Mouse (Mus musculus) left cerebral cortex, postnatal 36 days (tissue): ENCODE results near the gene Psen2. TPM values are rescaled to one million over a fixed set of nuclear protein-coding genes. Genes with fewer than 3 reads are reported as not detected.

Source experiments
- DNase-seq, 2 experiments: peaks; one replicate each; pipeline ENCODE4 v3.0.0; 2021 to 2022; ENCODE audit warnings: low spot score in 2 of 2, mixed read lengths in 1 of 2
- intact Hi-C: fragments of 180-260 bp; cut with DNase I; formaldehyde crosslinking; loops from one replicate; pipeline ENCODE4 v1.15.1; 2025
- total RNA-seq, 2 experiments: library from RNA; stranded (reverse); gene quantifications; 2 replicates each; pipeline ENCODE4 v1.2.3; 2021

Gene Psen2
- total RNA-seq, 2 experiments from 2014 or later: 19.3 to 20.0 TPM

DNA sequence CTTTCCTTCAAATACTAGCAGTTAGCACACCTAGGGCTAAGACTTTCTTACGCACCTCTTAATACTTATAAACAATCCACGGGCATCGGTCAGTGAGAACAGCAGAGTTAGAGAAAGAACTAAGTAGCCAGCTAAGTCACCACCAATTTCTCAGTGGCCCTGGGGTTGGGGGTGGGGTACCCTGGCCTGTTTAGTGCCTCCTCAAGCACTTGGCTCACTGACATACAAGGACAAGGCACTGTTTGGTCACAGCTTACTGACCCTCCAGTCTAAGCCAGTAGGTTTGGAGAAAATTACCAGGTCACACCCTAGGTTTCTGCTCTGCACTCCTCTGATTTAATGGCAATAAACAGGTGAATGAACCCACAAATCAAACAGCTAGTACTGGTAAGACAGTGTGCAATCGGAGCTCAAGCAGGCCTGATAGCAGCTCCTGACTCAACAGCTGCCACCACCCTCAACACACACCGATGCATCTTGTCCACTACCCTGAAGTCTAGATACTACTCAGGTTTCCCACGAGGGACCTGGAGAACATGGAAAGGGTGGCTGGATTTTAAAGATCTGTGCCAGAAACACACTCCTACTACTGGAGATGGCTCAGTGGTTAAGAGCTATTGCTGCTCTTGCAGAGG lies 79.6 kb downstream of the Psen2 start:
- intact Hi-C loops: no loop called here
- DNase-seq: no peak

DNA sequence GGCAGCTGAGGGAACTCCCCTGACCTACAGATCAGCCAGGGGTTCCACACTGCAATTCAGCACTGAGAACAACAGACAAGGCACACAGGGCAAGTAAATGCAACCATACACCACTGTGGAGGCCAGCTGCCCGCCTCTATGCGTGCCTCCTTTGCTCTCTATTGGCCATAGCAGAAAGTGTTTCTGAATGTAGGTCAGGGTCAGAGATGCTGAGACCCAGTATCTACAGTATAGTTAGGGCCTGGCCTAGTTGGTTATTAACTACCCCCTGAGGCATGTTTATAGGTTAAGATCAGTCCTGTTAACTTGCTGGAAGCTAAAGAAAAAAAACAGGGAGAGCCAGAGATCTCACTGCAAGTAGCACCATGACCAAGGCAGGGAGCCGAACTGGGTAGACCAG lies 80.5 kb downstream of the Psen2 start:
- intact Hi-C loops: no loop called here
- DNase-seq: no peak

DNA sequence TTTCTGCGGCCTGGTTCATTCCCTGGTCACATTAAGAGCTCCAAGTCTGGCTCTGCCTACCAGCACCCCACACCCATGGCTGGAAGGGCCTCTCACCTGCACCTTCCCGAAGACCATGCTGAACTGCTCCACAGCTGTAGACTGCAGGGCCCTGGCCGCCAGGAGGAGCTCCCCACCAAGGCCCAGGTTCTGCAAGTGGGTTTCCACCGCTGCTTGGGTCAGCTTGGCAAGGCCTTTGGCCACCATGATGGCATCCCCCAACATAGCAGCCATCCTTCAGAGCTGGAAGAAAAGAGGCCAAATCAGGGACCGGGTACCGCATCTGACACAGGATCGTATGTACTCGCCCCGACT lies 81.3 kb downstream of the Psen2 start:
- intact Hi-C loops: no loop called here
- no peak for DNase-seq

DNA sequence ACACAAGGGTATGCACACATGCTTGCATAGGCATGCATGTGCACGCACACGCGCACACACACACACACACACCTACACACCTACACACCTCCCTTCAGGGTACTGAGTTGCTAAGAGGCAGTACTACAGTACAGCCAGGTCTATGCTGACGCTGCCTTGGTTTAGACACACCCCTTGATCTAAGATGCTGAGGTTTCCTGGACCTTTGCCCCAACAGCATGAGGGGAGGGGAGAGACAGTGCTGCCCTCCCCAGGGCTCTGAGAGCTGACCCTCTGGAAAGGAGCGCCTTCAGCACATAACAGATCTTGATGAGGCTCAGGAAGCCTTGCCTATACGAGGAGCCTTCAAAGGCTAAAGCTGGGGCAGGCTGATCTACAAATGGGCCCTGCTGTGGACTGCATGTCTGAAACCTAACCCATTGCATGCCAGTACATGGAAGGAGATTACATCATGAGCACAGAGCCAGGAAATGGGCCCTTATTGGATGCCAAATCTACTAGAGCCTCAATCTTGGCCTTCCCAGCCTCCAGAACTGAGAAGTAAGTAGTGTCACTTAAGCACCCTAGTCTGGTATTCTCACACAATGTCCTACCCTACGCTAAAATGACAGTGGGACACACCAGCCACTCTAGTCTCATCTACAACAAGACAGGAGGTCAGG lies 81.8 kb downstream of the Psen2 start:
- intact Hi-C loops: no loop called here
- DNase-seq: no peak

DNA sequence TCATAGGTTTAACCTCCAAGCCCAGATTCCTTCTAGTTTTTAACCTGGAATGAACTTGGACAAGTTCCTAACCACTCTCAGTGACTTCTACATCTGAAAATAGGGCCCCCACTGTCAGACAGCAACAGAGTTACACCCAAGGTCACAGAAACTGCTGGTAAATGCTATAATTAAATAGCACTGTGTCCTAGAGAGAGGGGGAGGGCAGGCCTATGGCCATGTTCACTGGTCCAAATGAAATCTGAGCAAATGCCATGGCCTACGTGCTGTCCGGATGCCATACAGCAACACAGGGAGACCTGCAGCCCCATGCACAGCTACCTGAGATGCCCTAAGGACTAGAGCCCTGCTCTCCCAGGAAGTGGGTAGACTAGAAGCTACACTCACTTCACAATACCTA lies 83.4 kb downstream of the Psen2 start:
- intact Hi-C loops: loop anchor here (10.0 kb wide), 1 partner anchor 245 kb away; no protein-coding TSS in a partner anchor
- DNase-seq: no peak

DNA sequence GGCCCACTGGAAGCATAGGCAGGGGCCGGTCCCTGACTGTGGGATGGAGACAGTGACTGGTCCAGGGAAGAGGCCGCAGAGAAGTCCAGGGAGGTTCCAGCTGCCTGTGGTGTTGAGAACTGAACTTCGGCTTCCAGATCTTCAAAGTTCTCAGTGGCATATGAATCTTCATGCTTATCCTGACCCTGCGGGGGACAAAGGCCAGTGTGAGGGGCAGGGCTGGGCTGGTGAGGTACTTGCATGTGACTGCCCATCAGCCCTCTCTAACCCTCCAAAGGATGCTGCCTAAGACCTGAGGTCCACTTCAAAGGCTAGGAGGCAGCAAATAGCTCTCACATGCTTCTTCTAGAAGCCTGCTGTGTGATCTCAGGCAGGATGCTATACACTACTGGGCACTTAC lies 84.1 kb downstream of the Psen2 start:
- intact Hi-C loops: loop anchor here (10.0 kb wide), 1 partner anchor 246 kb away; no protein-coding TSS in a partner anchor
- no peak for DNase-seq

DNA sequence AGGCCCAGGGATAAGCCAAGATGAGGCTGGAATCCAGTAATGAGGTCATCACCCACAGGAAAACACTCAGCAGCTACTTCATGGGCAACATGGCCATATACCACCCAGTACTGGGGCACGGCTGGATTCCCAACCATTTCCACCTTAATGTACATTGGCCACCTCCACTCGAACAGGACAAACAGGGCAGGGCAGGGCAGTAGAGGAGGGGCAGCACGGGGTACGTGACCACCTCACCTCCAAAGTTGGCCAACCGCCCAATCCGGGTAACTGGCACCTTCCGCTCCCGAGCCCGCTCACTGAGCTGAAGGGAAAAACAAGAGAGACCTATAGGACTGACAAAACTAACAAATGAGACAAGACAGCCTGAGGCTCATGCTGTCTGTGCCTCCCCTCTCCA lies 84.9 kb downstream of the Psen2 start:
- DNase-seq: no peak
- intact Hi-C loops: loop anchor here (10.0 kb wide), 1 partner anchor 246 kb away; no protein-coding TSS in a partner anchor

Other genes with a start within 250 kb of the Psen2 start
- 10 to 100 TPM; 40.5 to 58.9 TPM for gene Coq8a, start 63.8 kb downstream of the Psen2 start, total RNA-seq
- 10 to 100 TPM; 13.4 to 19.0 TPM for gene Itpkb, start 67.0 kb upstream of the Psen2 start, total RNA-seq
- 100 to 1,000 TPM; 150 to 173 TPM for gene Stum, start 220.1 kb upstream of the Psen2 start, total RNA-seq